Mouse (Mus musculus) kidney, adult 2 months (tissue): ENCODE measurements around the gene Angptl7. TPM values are rescaled to one million over a fixed set of nuclear protein-coding genes. Genes with fewer than 3 reads are reported as not detected.

Source experiments
- DNase-seq: peaks from one replicate; pipeline ENCODE4 v3.0.0; 2021
- H3K27ac ChIP-seq: fragments of 200-500 bp; 2 replicates; pipeline ENCODE4 v1.5.1; 2012; ENCODE audit warnings: low read depth, low read length, control low read depth, inconsistent platforms; ENCODE audit not compliant: insufficient read depth
- H3K27me3 ChIP-seq: fragments of 200-500 bp; replicated peaks from 2 replicates; pipeline ENCODE4 v1.6.1; 2012; ENCODE audit warnings: mild to moderate bottlenecking, moderate library complexity, low read length, inconsistent platforms; ENCODE audit not compliant: control insufficient read depth, insufficient read depth
- H3K36me3 ChIP-seq: fragments of 200-500 bp; 2 replicates; pipeline ENCODE4 v1.6.1; 2012; ENCODE audit warnings: mild to moderate bottlenecking, moderate library complexity, low read length, inconsistent platforms; ENCODE audit not compliant: control insufficient read depth, insufficient read depth
- H3K4me1 ChIP-seq: fragments of 200-500 bp; 2 replicates; pipeline ENCODE4 v1.6.1; 2011; ENCODE audit warnings: low read length; ENCODE audit not compliant: control insufficient read depth, insufficient read depth
- H3K4me3 ChIP-seq: fragments of 200-500 bp; 2 replicates; pipeline ENCODE4 v1.5.1; 2011; ENCODE audit warnings: mild to moderate bottlenecking, low read depth, low read length, control low read depth; ENCODE audit not compliant: insufficient read depth
- CTCF ChIP-seq: fragments of 200-500 bp; conservative IDR thresholded peaks from 2 replicates; pipeline ENCODE4 v1.5.1; 2011; ENCODE audit warnings: low read depth, mild to moderate bottlenecking, control low read depth, low read length, moderate library complexity, mixed read lengths; ENCODE audit not compliant: insufficient read depth, insufficient read length
- POLR2A ChIP-seq: fragments of 200-500 bp; IDR thresholded peaks from one replicate; pipeline ENCODE4 v1.6.1; 2011; ENCODE audit warnings: low read depth, low read length, control low read depth
- WGBS: fragments of 180-500 bp; shearing (Covaris S2); methylation state at CpG from one replicate; pipeline ENCODE4 v1.1.7; 2018; 5-methylcytosine and 5-hydroxymethylcytosine counted together
- polyA plus RNA-seq: library from polyadenylated mRNA; depleted of rRNA; stranded (reverse); fragments of >200 nt; gene quantifications from 2 replicates; pipeline ENCODE4 v1.2.3, GENCODE M21; 2012; rRNA removed

Gene Angptl7
- polyA plus RNA-seq, result 27.3 and 30.0 TPM in 2 replicates

DNA sequence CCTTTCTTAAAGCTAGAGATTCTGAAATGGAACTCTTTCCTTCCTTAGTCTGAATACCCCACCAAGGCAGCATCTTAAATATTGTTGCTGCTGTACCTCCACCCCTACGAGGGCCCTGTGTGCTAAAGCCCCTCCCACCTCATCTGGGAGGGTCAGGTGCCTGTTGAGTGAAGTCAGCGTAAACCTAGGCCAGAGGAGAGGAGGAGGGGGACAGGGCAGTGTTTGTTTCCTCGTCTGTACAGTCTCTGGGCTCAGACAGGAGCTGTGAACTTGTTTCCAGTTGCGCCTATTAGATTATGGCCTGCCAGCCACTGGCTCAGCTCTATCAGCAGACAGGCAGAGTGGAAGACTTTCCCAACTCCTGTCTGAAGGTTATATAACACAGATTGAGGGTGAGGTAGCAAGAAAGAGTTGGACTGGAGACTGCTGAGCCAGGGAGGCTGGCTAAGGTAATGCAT lies at the start of gene Angptl7:
Angptl7 (minus strand) TSS at position 51 of the 458 bp plus-strand sequence.
- Histone ChIP-seq H3K4me1 (peaks cover 3% of the 10 kb centered on the region; the same call in 1 of the 2 replicates), H3K36me3 (no peaks in the 10 kb centered on the region; the same call in none of the 2 replicates), H3K27ac (peak within 1 kb of the TSS; percentile 11; the same call in 1 of the 2 replicates), H3K4me3 (no peak within 1 kb of the TSS), H3K27me3 (no peaks in the 10 kb centered on the region)
- DNase-seq, result peak; percentile 67
- 51% methylated on average over 4 of the region's 4 CpGs for WGBS
- TF ChIP-seq POLR2A (no peak), CTCF (no peak)

DNA sequence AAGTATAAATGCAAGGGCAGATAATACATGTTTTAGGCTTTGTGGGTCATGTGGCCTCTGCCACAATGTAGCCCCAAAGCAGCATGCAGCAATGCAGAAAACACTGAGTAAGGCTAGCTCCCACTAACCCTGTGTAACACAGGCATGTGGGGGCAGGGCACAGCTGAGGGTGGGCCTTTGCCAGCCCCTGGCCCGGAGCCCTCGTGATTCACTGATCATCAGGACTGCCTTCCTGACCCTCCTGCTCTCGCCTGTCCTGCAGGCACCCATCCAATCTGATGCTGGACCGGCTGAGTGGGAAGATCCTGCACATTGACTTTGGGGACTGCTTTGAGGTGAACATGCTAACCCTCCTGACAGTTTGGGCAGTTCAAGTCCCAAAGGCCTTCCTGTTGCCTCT lies 48.8 kb upstream of the Angptl7 start:
- TF ChIP-seq CTCF (no peak), POLR2A (no peak)
- no peak overlapping the region for H3K27ac ChIP-seq
- DNase-seq, result no peak
- peaks cover 17% of the 10 kb centered on the region for H3K36me3 ChIP-seq
- H3K4me3 ChIP-seq, result no peak overlapping the region
- WGBS, result 86% methylated on average over 4 of the region's 4 CpGs
- no peaks in the 10 kb centered on the region for H3K27me3 ChIP-seq
- H3K4me1 ChIP-seq, result no peaks in the 10 kb centered on the region

- H3K36me3 ChIP-seq, result peaks cover 6% of the 10 kb centered on the region
- no peak for TF ChIP-seq POLR2A
- no peak for TF ChIP-seq CTCF
- H3K27ac ChIP-seq, result no peak overlapping the region
- DNase-seq, result no peak
- WGBS, result 75% methylated on average over 3 of the region's 3 CpGs
- H3K27me3 ChIP-seq, result no peaks in the 10 kb centered on the region
- no peak overlapping the region for H3K4me3 ChIP-seq
- H3K4me1 ChIP-seq, result no peaks in the 10 kb centered on the region
Measured at GRCm38 (mm10) chr4:148535876-148536275, 35.6 kb upstream of the Angptl7 start.

GRCm38 (mm10) chr4:148533613-148534328 lies 33.5 kb upstream of the Angptl7 start:
- H3K4me3 ChIP-seq, result no peak overlapping the region
- no peak for TF ChIP-seq POLR2A
- TF ChIP-seq CTCF, result no peak
- 83% methylated on average over 12 of the region's 12 CpGs for WGBS
- H3K4me1 ChIP-seq, result no peaks in the 10 kb centered on the region
- no peaks in the 10 kb centered on the region for H3K27me3 ChIP-seq
- peaks cover 6% of the 10 kb centered on the region for H3K36me3 ChIP-seq
- no peak overlapping the region for H3K27ac ChIP-seq
- DNase-seq, result no peak

DNA sequence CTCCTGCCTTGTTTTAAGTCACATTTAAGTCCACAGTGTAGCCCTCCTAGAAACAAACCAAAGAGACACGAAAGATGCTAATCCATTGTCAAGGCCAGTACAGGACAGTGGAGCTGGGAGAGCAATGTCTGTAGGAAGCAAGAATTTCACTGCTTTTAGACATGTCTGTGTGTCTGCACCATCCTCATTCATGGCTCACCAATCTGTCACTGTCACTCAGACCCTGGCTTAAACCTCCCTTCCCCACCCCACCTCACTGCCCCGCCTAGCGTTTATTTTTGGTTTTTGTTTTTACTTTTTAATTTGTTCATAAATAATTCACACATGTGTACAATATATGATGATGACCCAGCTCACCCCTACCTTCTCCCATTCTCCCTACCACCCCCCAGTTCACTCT lies 32.3 kb upstream of the Angptl7 start:
- H3K27ac ChIP-seq, result no peak overlapping the region
- H3K36me3 ChIP-seq, result peaks cover 6% of the 10 kb centered on the region
- H3K27me3 ChIP-seq, result no peaks in the 10 kb centered on the region
- H3K4me1 ChIP-seq, result no peaks in the 10 kb centered on the region
- TF ChIP-seq POLR2A, result no peak
- no peak for TF ChIP-seq CTCF
- no peak for DNase-seq
- 90% methylated on average over 3 of the region's 3 CpGs for WGBS
- H3K4me3 ChIP-seq, result no peak overlapping the region

GRCm38 (mm10) chr4:148531341-148531740 lies 31.1 kb upstream of the Angptl7 start:
- Histone ChIP-seq H3K27me3 (no peaks in the 10 kb centered on the region), H3K4me3 (no peak overlapping the region), H3K27ac (no peak overlapping the region), H3K36me3 (peaks cover 6% of the 10 kb centered on the region), H3K4me1 (no peaks in the 10 kb centered on the region)
- no peak for DNase-seq
- 73% methylated on average over 4 of the region's 4 CpGs for WGBS
- TF ChIP-seq POLR2A (no peak), CTCF (no peak)

- no peak for TF ChIP-seq POLR2A
- no peak for TF ChIP-seq CTCF
- DNase-seq, result no peak
- Histone ChIP-seq H3K27ac (no peak overlapping the region), H3K36me3 (peaks cover 8% of the 10 kb centered on the region), H3K4me1 (no peaks in the 10 kb centered on the region), H3K27me3 (no peaks in the 10 kb centered on the region), H3K4me3 (no peak overlapping the region)
- WGBS, result 85% methylated on average over 6 of the region's 6 CpGs
Measured at GRCm38 (mm10) chr4:148530778-148531177, 30.5 kb upstream of the Angptl7 start.
